Mouse (Mus musculus) ES-E14 (cell line): ENCODE measurements around the gene Stat6. TPM values are rescaled to one million over a fixed set of nuclear protein-coding genes. Genes with fewer than 3 reads are reported as not detected.

Experiments used
- DNase-seq: peaks from one replicate; pipeline ENCODE4 v3.0.0-alpha.2; 2013; ENCODE audit warnings: low read depth, low spot score
- H3K27ac ChIP-seq: 2 replicates; pipeline ENCODE4 v1.5.1; 2012; ENCODE audit warnings: low read depth, mild to moderate bottlenecking, low read length, moderate library complexity, mixed read lengths; ENCODE audit not compliant: poor library complexity, insufficient read depth, severe bottlenecking
- H3K36me3 ChIP-seq: 2 replicates; pipeline ENCODE4 v1.6.1; 2012; ENCODE audit warnings: mild to moderate bottlenecking, low read length, moderate library complexity, mixed read lengths; ENCODE audit not compliant: control insufficient read depth, poor library complexity, insufficient read depth, severe bottlenecking
- H3K4me1 ChIP-seq, 2 experiments: fragments of 150-350 bp in 1 of 2; sonication (generic) in 1 of 2; 2 replicates each; pipeline ENCODE4 v1.6.1; 2012; ENCODE audit warnings: low read length in 2 of 2, mild to moderate bottlenecking in 1 of 2, mixed read lengths in 1 of 2; ENCODE audit not compliant: control insufficient read depth in 2 of 2, insufficient read depth in 2 of 2, poor library complexity in 1 of 2
- H3K4me3 ChIP-seq, 2 experiments: fragments of 150-350 bp in 1 of 2; sonication (generic) in 1 of 2; 2 replicates each; pipeline ENCODE4 v1.5.1; 2012; ENCODE audit warnings: low read length in 2 of 2, low read depth in 1 of 2, mild to moderate bottlenecking in 1 of 2, mixed read lengths in 1 of 2; ENCODE audit not compliant: insufficient read depth in 1 of 2, poor library complexity in 1 of 2, severe bottlenecking in 1 of 2
- H3K9ac ChIP-seq: 2 replicates; pipeline ENCODE4 v1.6.1; 2012; ENCODE audit warnings: low read depth, mild to moderate bottlenecking, low read length, mixed read lengths; ENCODE audit not compliant: poor library complexity, insufficient read depth, severe bottlenecking
- H3K9me3 ChIP-seq: fragments of 150-350 bp; sonication (generic); 2 replicates; pipeline ENCODE4 v1.6.1; 2012; ENCODE audit warnings: low read depth, mild to moderate bottlenecking, low read length; ENCODE audit not compliant: control insufficient read depth, insufficient read depth
- CHD2 ChIP-seq: IDR thresholded peaks from 2 replicates; pipeline ENCODE4 v1.6.1; 2014; ENCODE audit warnings: mild to moderate bottlenecking, low read depth, low read length, inconsistent platforms
- HCFC1 ChIP-seq: IDR thresholded peaks from 2 replicates; pipeline ENCODE4 v1.6.1; 2012; ENCODE audit warnings: low read length, inconsistent platforms, borderline replicate concordance; ENCODE audit not compliant: insufficient read depth
- MAFK ChIP-seq: IDR thresholded peaks from 2 replicates; pipeline ENCODE4 v1.6.1; 2014; ENCODE audit warnings: mild to moderate bottlenecking, low read depth, low read length, inconsistent platforms; ENCODE audit not compliant: insufficient read depth
- ZC3H11A ChIP-seq: IDR thresholded peaks from 2 replicates; pipeline ENCODE4 v1.6.1; 2012; ENCODE audit warnings: low read depth, mild to moderate bottlenecking, inconsistent platforms, low read length, borderline replicate concordance
- ZNF384 ChIP-seq: IDR thresholded peaks from 2 replicates; pipeline ENCODE4 v1.6.1; 2012; ENCODE audit warnings: low read depth, low read length, inconsistent platforms
- in situ Hi-C, 2 experiments: fragments of 600-800 bp; cut with MboI; formaldehyde crosslinking; loops; one replicate each; pipeline ENCODE4 v1.15.1; 2025; ENCODE audit warnings: low sequenced_read_pairs in 2 of 2, inconsistent platforms in 1 of 2; ENCODE audit not compliant: unreplicated experiment in 2 of 2
- total RNA-seq: library from RNA; depleted of rRNA; stranded (reverse); fragments of 300-350 nt; gene quantifications from 2 replicates; pipeline ENCODE4 v1.2.3, GENCODE M21; 2012

Stat6 gene
- total RNA-seq, 1 experiment: 18.6 TPM

- TF ChIP-seq HCFC1 (no peak), CHD2 (no peak), ZNF384 (no peak), ZC3H11A (no peak), MAFK (no peak)
- in situ Hi-C loops: no loop called here
Measured at GRCm38 (mm10) chr10:127663590-127663989, 20.8 kb downstream of the Stat6 start.

DNA sequence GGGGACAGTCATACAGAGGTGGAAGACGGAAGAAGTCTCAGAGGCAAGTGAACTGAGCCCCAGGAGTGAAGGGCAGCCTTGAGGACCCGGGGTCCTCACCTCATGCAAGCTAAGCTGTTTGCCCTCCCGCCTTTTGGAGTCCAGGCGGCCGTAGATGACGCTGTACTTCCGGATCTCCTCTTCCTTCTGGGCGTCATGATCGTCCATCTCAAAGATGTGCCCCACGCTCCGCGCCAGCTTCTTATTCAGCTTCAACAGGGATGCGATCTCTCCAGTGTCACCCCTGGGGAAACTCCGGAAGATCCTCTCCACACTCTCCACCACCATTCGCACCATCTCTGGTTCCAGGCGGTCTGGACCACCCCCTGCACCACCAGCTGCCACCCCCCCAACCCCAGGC, 21.4 kb downstream of the Stat6 start:
- Histone ChIP-seq H3K9ac (no peak overlapping the region; the same call in 1 of the 2 replicates), H3K4me3 (peak overlapping the region; percentile 10 to 13; a peak in 2 of 4 replicates), H3K9me3 (no peaks in the 10 kb centered on the region), H3K27ac (no peak overlapping the region), H3K4me1 (peaks cover 0 to 35% of the 10 kb centered on the region in 2 experiments; a peak in 2 of 4 replicates), H3K36me3 (peaks cover 16% of the 10 kb centered on the region)
- in situ Hi-C loops: no loop called here
- TF ChIP-seq ZNF384: no peak
- TF ChIP-seq HCFC1: no peak
- no peak for TF ChIP-seq ZC3H11A
- TF ChIP-seq MAFK: no peak
- no peak for TF ChIP-seq CHD2
- no peak for DNase-seq

More at GRCm38 (mm10) chr10:127663590-127663989, 20.8 kb downstream of the Stat6 start:
- no peak for DNase-seq
- Histone ChIP-seq H3K4me1 (peaks cover 0 to 32% of the 10 kb centered on the region in 2 experiments; a peak in 2 of 4 replicates), H3K9me3 (no peaks in the 10 kb centered on the region), H3K4me3 (no peak overlapping the region), H3K27ac (no peak overlapping the region), H3K36me3 (peaks cover 16% of the 10 kb centered on the region), H3K9ac (no peak overlapping the region; the same call in 1 of the 2 replicates)

DNA sequence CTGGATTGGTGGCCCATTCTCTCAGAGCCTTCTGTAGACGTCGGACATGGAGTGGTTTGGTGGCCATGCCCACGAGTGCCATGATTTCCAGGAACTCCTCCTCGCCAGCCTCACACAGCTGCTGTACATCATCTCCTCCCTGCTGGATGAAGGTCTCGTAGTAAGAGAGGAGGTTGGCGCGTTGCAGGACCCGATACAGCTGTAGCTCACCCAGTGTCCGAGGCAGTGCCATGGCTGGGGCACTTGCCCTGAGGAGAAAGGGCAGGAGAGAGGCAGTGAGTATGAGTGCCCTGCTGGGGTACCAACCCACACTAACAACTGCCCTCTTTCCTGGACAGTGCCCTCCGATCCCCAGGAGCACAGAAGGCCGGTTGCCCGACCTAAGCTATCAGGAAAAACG, 22.1 kb downstream of the Stat6 start:
- H3K36me3 ChIP-seq: peaks cover 10% of the 10 kb centered on the region
- no peak overlapping the region for H3K27ac ChIP-seq
- no peak overlapping the region for H3K4me3 ChIP-seq

DNA sequence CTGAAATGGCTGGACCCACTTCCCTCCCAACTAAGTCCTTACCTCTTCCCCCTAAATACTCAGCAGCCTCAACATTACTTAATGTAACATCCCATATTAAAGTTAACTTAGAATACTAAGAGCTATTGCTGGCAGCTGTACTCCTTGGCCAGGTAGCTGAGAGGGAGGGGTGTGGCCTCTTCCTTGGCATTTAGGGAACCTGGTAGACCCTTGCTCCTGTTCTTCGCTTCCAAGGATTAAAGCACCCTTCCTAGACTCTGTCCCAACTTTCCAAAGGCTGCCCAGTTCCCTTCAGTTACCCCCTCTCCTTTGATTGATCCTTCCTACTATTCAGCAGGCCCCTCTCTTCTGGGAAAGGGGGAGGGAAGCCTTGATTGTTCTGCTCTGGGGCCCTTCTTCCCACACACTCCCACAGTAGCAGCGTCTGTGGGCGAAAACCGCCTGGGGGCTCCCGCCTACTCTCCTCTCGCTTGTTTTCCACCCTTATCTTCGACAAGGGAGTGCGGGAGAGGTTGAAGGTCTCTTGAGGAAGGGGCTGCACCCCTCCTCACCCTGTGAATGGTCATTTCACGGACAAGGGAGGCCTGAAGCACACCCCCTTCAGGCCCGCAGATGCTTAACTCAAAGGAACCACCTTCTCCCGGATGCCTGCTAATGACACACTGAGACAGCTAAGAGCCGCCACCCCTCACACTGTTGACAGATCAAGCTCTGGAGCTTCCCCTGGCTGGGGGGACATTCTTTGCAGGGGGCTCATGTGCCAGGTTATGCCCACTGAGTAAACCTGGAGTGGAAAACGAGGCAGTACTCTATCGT, 22.8 kb downstream of the Stat6 start:
- no peak for DNase-seq
- Histone ChIP-seq H3K36me3 (peaks cover 7% of the 10 kb centered on the region; the same call in 1 of the 2 replicates), H3K4me3 (peak overlapping the region; percentile 53 to 79), H3K9me3 (no peaks in the 10 kb centered on the region), H3K27ac (no peak overlapping the region), H3K4me1 (peaks cover 0 to 34% of the 10 kb centered on the region in 2 experiments; a peak in 2 of 4 replicates), H3K9ac (peak overlapping the region; percentile 63; the same call in 1 of the 2 replicates)
- TF ChIP-seq ZNF384: no peak
- no peak for TF ChIP-seq ZC3H11A
- no peak for TF ChIP-seq MAFK
- TF ChIP-seq CHD2: no peak
- TF ChIP-seq HCFC1: no peak
- in situ Hi-C loops: no loop called here

More for the DNA sequence above, 22.1 kb downstream of the Stat6 start:
- H3K9ac ChIP-seq: no peak overlapping the region
- no peaks in the 10 kb centered on the region for H3K9me3 ChIP-seq
- no peak for DNase-seq
- in situ Hi-C loops: no loop called here
- TF ChIP-seq MAFK (no peak), ZC3H11A (no peak), CHD2 (no peak), ZNF384 (no peak), HCFC1 (no peak)
- peaks cover 0 to 34% of the 10 kb centered on the region in 2 experiments; a peak in 2 of 4 replicates for H3K4me1 ChIP-seq
